Mouse (Mus musculus): Measurements from ENCODE around the gene Xrcc6. TPM values are rescaled to one million over a fixed set of nuclear protein-coding genes. Genes with fewer than 3 reads are reported as not detected.
A peak's percentile ranks its signal among the peaks of the same experiment; 100 is the strongest.

Xrcc6 gene
- polyA plus RNA-seq, 1 experiment: 7.8 TPM

- H3K27me3 ChIP-seq (ENCODE audit: control insufficient read depth, insufficient read depth, low read length): no peaks in the 10 kb centered on the region
- H3K36me3 ChIP-seq (ENCODE audit: control insufficient read depth, insufficient read depth, low read length): no peaks in the 10 kb centered on the region
- no peak within 1 kb of the TSS for H3K27ac ChIP-seq (ENCODE audit: insufficient read depth, low read depth, low read length)
- no peak for TF ChIP-seq POLR2A (IDR thresholded peaks at IDR 0.05; ENCODE audit: low read depth, low read length)
- no peak for TF ChIP-seq CTCF (IDR thresholded peaks at IDR 0.05; ENCODE audit: extremely low read depth, insufficient read length, insufficient replicate concordance, low read depth, low read length)
- no peak within 1 kb of the TSS for H3K4me3 ChIP-seq (ENCODE audit: low read depth, low read length)
- no peaks in the 10 kb centered on the region; the same call in 1 of the 2 replicates for H3K4me1 ChIP-seq (ENCODE audit: control insufficient read depth, insufficient read depth, insufficient read length, low read length)
- WGBS: 94% methylated on average over 23 of the region's 23 CpGs
Observed at GRCm38 (mm10) chr15:81980321-81980720, 7.3 kb upstream of the Xrcc6 start, which contains the start of gene 1700029P11Rik. Gene 1700029P11Rik, plus strand, starts transcription at chr15:81980540.

GRCm38 (mm10) chr15:81982173-81982572 lies 5.5 kb upstream of the Xrcc6 start:
- TF ChIP-seq CTCF (IDR thresholded peaks at IDR 0.05; ENCODE audit: extremely low read depth, insufficient read length, insufficient replicate concordance, low read depth, low read length): no peak
- no peak for TF ChIP-seq POLR2A (IDR thresholded peaks at IDR 0.05; ENCODE audit: low read depth, low read length)
- 63% methylated on average over 1 of the region's 1 CpGs for WGBS
- no peak overlapping the region for H3K27ac ChIP-seq (ENCODE audit: insufficient read depth, low read depth, low read length)
- H3K36me3 ChIP-seq (ENCODE audit: control insufficient read depth, insufficient read depth, low read length): no peaks in the 10 kb centered on the region
- peaks cover 1% of the 10 kb centered on the region; the same call in 1 of the 2 replicates for H3K4me1 ChIP-seq (ENCODE audit: control insufficient read depth, insufficient read depth, insufficient read length, low read length)
- no peaks in the 10 kb centered on the region for H3K27me3 ChIP-seq (ENCODE audit: control insufficient read depth, insufficient read depth, low read length)
- no peak overlapping the region for H3K4me3 ChIP-seq (ENCODE audit: low read depth, low read length)

DNA sequence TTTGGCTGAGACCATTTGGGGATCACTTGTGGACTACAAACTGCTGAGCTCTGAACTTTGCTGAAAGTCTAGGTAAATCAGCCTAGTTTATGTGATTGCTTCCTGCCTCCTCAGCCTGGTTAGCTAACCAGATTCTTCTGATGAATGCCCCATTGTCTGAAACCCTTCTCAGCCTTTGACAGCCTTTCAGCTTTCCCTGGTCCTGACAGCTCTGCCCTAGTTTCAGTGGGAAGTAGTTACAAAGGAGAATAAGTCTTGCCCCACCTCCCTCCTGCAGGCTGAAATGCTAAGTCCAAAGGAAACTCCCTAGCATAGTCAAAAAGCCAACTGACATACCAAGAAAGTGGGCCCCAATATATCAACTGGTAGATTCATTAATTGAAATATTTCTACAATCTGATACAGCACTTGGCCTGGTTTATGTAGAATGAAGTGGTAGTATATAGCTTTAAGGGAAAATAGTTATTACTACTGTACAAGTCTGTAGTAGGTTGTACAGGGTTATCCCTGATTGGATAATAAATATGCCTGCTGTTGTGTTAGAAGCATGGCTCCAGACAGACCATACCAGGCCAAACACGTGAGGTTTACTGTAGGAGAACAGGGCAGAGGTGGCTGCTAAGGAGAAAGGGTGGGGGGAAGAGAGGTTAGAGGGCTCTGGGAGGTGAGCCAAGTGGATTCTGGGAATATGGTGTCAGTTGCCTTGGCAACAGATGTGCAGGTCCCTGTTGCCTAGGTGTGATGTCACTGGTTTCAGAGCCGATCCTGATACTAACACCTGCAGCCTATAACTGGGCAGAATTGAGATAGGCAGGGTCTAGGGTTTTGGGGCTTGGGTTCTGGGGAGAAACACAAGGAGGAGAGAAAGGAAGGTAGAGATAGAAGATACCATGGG lies 2.1 kb upstream of the Xrcc6 start:
- TF ChIP-seq POLR2A (IDR thresholded peaks at IDR 0.05; ENCODE audit: low read depth, low read length) (no peak), CTCF (IDR thresholded peaks at IDR 0.05; ENCODE audit: extremely low read depth, insufficient read length, insufficient replicate concordance, low read depth, low read length) (no peak)
- Histone ChIP-seq H3K27ac (ENCODE audit: insufficient read depth, low read depth, low read length) (no peak overlapping the region), H3K4me3 (ENCODE audit: low read depth, low read length) (no peak overlapping the region), H3K4me1 (ENCODE audit: control insufficient read depth, insufficient read depth, insufficient read length, low read length) (peaks cover 1% of the 10 kb centered on the region; the same call in 1 of the 2 replicates), H3K27me3 (ENCODE audit: control insufficient read depth, insufficient read depth, low read length) (no peaks in the 10 kb centered on the region), H3K36me3 (ENCODE audit: control insufficient read depth, insufficient read depth, low read length) (no peaks in the 10 kb centered on the region)
- WGBS: 75% methylated on average over 2 of the region's 2 CpGs

DNA sequence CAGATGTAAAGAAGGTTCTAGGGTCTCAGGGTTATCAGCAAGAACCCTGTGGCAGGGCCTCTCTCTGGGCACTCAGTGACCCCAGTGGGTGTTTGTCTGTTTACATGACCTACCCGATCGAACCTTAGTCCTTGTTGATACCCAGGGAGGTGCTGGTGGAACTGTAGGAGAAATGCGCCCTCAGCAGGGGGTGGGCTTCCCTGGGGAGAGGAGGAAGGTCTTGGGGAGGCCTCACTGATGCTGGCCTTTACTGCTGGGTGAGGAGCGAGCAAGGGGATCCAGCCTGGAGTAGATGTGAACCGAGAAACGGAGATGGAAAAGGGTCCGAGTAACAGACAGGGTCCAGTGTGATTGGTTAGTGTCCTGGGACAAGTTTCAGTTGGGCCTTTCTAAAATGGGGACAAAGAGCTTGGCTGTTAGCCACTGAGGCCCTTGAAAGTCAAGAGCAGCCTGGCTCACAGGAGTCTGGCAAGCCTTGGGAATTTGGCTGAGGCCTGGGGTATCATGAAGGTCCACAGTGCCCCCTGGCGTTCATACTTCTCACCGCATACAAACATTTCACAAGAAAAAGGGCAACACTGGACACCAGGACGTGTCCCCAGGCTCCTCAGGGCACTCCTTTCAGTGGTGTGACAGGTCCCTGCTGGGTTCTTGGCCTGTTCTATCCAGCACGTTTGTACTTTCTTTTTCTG lies 1.9 kb downstream of the Xrcc6 start:
- peaks cover 9% of the 10 kb centered on the region; the same call in 1 of the 2 replicates for H3K4me1 ChIP-seq (ENCODE audit: control insufficient read depth, insufficient read depth, insufficient read length, low read length)
- peaks cover 6% of the 10 kb centered on the region; the same call in 1 of the 2 replicates for H3K36me3 ChIP-seq (ENCODE audit: control insufficient read depth, insufficient read depth, low read length)
- TF ChIP-seq CTCF (IDR thresholded peaks at IDR 0.05; ENCODE audit: extremely low read depth, insufficient read length, insufficient replicate concordance, low read depth, low read length) (peak; percentile 91; the same call in 1 of the 2 replicates), POLR2A (IDR thresholded peaks at IDR 0.05; ENCODE audit: low read depth, low read length) (no peak)
- no peak overlapping the region for H3K4me3 ChIP-seq (ENCODE audit: low read depth, low read length)
- 51% methylated on average over 11 of the region's 11 CpGs for WGBS
- H3K27me3 ChIP-seq (ENCODE audit: control insufficient read depth, insufficient read depth, low read length): no peaks in the 10 kb centered on the region
- H3K27ac ChIP-seq (ENCODE audit: insufficient read depth, low read depth, low read length): no peak overlapping the region

DNA sequence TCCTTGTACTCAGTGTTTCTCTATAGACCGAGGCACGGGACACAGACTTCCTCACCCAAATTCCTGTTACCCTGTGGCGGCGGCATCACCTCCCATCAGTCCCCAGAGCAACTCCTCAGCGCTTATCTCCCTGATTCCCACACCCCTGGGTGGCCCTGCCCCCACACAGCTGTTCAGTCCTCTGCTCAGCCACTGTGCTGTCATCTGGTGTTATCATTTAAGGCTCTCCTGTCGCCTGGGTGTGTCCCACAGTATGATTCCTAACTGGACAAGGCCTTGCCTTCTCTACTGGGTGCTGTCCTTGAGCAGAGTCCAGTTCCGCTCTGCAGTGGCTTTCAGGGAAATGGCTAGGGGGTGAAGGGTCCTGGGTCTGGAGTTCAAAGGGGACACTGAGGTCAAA lies 2.9 kb downstream of the Xrcc6 start:
- 23% methylated on average over 7 of the region's 7 CpGs for WGBS
- TF ChIP-seq POLR2A (IDR thresholded peaks at IDR 0.05; ENCODE audit: low read depth, low read length) (no peak), CTCF (IDR thresholded peaks at IDR 0.05; ENCODE audit: extremely low read depth, insufficient read length, insufficient replicate concordance, low read depth, low read length) (no peak)
- H3K27me3 ChIP-seq (ENCODE audit: control insufficient read depth, insufficient read depth, low read length): no peaks in the 10 kb centered on the region
- H3K36me3 ChIP-seq (ENCODE audit: control insufficient read depth, insufficient read depth, low read length): peaks cover 12% of the 10 kb centered on the region; the same call in 1 of the 2 replicates
- peaks cover 9% of the 10 kb centered on the region; the same call in 1 of the 2 replicates for H3K4me1 ChIP-seq (ENCODE audit: control insufficient read depth, insufficient read depth, insufficient read length, low read length)
- H3K4me3 ChIP-seq (ENCODE audit: low read depth, low read length): no peak overlapping the region
- no peak overlapping the region for H3K27ac ChIP-seq (ENCODE audit: insufficient read depth, low read depth, low read length)

GRCm38 (mm10) chr15:81993992-81994391 lies 6.4 kb downstream of the Xrcc6 start:
- TF ChIP-seq CTCF (IDR thresholded peaks at IDR 0.05; ENCODE audit: extremely low read depth, insufficient read length, insufficient replicate concordance, low read depth, low read length) (no peak), POLR2A (IDR thresholded peaks at IDR 0.05; ENCODE audit: low read depth, low read length) (no peak)

More at GRCm38 (mm10) chr15:81993992-81994391, 6.4 kb downstream of the Xrcc6 start:
- H3K4me3 ChIP-seq (ENCODE audit: low read depth, low read length): no peak overlapping the region
- no peaks in the 10 kb centered on the region for H3K27me3 ChIP-seq (ENCODE audit: control insufficient read depth, insufficient read depth, low read length)
- WGBS: 84% methylated on average over 6 of the region's 6 CpGs
- peaks cover 7% of the 10 kb centered on the region; the same call in 1 of the 2 replicates for H3K4me1 ChIP-seq (ENCODE audit: control insufficient read depth, insufficient read depth, insufficient read length, low read length)
- no peak overlapping the region for H3K27ac ChIP-seq (ENCODE audit: insufficient read depth, low read depth, low read length)
- H3K36me3 ChIP-seq (ENCODE audit: control insufficient read depth, insufficient read depth, low read length): peaks cover 30% of the 10 kb centered on the region

Measured in small intestine, adult 2 months (tissue).